Mouse (Mus musculus): ENCODE results near the gene Stmn1. TPM values are rescaled to one million over a fixed set of nuclear protein-coding genes. Genes with fewer than 3 reads are reported as not detected.

Gene Stmn1
- polyA plus RNA-seq, 1 experiment = 38.6 TPM

DNA sequence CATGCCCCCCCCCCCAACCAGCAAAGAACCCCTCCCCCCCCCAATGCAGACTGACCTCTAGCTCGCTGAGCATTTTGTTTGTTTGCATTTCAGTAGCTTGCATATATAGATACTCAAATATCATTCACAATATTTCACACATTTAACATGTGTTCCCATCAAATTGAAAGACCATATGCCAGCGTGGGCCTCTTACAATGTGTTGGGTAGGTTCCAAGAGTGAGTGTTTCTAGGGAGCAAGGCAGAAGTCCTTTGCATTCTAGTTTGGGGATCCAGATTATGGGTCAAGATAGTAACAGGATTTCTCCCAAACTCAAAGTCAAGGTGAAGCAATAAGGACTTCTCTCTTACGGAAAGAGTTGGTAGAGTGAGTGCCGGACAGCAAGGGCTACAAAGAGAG lies 50.4 kb downstream of the Stmn1 start:
- no peak for DNase-seq

DNA sequence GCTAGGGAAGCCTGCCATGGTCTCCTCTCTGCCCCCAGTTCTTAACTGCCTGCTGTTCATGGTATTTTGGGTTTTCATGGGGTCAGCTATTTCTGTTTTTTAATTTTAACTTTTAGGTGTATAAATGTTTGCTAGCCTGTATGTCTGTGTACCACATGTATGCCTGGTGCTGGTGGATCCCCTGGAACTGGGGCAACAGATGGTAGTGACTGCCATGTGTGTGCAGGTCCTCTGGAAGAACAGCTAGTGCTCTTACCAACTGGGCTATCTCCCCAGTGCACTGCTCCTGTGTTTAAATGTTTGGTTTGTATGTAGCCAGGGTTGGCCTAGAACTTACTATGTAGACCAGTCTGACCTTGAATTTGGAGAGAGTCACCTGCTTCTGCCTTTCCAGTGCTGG lies 51.2 kb downstream of the Stmn1 start:
- H3K4me3 ChIP-seq (replicated peaks; ENCODE audit: extremely low read depth, low read depth, low read length) = no peak overlapping the region
- TF ChIP-seq CTCF (IDR thresholded peaks at IDR 0.05; ENCODE audit: insufficient read depth, low read length) (no peak), POLR2A (IDR thresholded peaks at IDR 0.05; ENCODE audit: borderline replicate concordance, extremely low read depth, low read depth, low read length) (no peak)
- DNase-seq = no peak
- no peaks in the 10 kb centered on the region for H3K4me1 ChIP-seq (ENCODE audit: control insufficient read depth, insufficient read depth, low read length)

More for the DNA sequence above, 50.4 kb downstream of the Stmn1 start:
- TF ChIP-seq POLR2A (IDR thresholded peaks at IDR 0.05; ENCODE audit: borderline replicate concordance, extremely low read depth, low read depth, low read length) (no peak), CTCF (IDR thresholded peaks at IDR 0.05; ENCODE audit: insufficient read depth, low read length) (no peak)
- WGBS = 82% methylated on average over 4 of the region's 4 CpGs
- no peaks in the 10 kb centered on the region for H3K4me1 ChIP-seq (ENCODE audit: control insufficient read depth, insufficient read depth, low read length)
- no peak overlapping the region for H3K4me3 ChIP-seq (replicated peaks; ENCODE audit: extremely low read depth, low read depth, low read length)

Other genes starting within 250 kb of the Stmn1 start
- gene Catsper4, start 240.9 kb upstream of the Stmn1 start, polyA plus RNA-seq (2012; rRNA removed) = 0.20 and 0.31 TPM in 2 replicates
- gene Cnksr1, start 229.9 kb upstream of the Stmn1 start, polyA plus RNA-seq (2012; rRNA removed) = 13.8 and 15.8 TPM in 2 replicates
- not detected in 2 replicates for gene E130218I03Rik, start 224.7 kb upstream of the Stmn1 start, polyA plus RNA-seq (2012; rRNA removed)
- 7.2 and 7.5 TPM in 2 replicates for gene Zfp593, start 222.7 kb upstream of the Stmn1 start, polyA plus RNA-seq (2012; rRNA removed)
- gene Gm30191, start 221.4 kb upstream of the Stmn1 start, polyA plus RNA-seq (2012; rRNA removed) = not detected in 2 replicates
- 37.9 and 61.1 TPM in 2 replicates for gene Grrp1, start 214.2 kb upstream of the Stmn1 start, polyA plus RNA-seq (2012; rRNA removed)
- 2.3 and 4.3 TPM in 2 replicates for gene Pdik1l, start 180.4 kb upstream of the Stmn1 start, polyA plus RNA-seq (2012; rRNA removed)
- gene Trim63, start 153.2 kb upstream of the Stmn1 start, polyA plus RNA-seq (2012; rRNA removed) = 2.0 and 4.6 TPM in 2 replicates
- 0.41 and 0.51 TPM in 2 replicates for gene Slc30a2, start 125.1 kb upstream of the Stmn1 start, polyA plus RNA-seq (2012; rRNA removed)
- 1.9 and 3.7 TPM in 2 replicates for gene Extl1, start 84.5 kb upstream of the Stmn1 start, polyA plus RNA-seq (2012; rRNA removed)
- 35.6 and 41.0 TPM in 2 replicates for gene Pafah2, start 72.0 kb upstream of the Stmn1 start, polyA plus RNA-seq (2012; rRNA removed)
- 146 and 205 TPM in 2 replicates for gene Paqr7, start 28.4 kb downstream of the Stmn1 start, polyA plus RNA-seq (2012; rRNA removed)
- not detected in 2 replicates for gene Aunip, start 42.7 kb downstream of the Stmn1 start, polyA plus RNA-seq (2012; rRNA removed)
- 115 and 169 TPM in 2 replicates for gene Mtfr1l, start 67.1 kb downstream of the Stmn1 start, polyA plus RNA-seq (2012; rRNA removed)
- 36.2 and 42.2 TPM in 2 replicates for gene Selenon, start 83.8 kb downstream of the Stmn1 start, polyA plus RNA-seq (2012; rRNA removed)
- gene Man1c1, start 236.0 kb downstream of the Stmn1 start, polyA plus RNA-seq (2012; rRNA removed) = 14.5 and 15.7 TPM in 2 replicates